Mouse (Mus musculus): ENCODE results near the gene Rgs9. TPM values are rescaled to one million over a fixed set of nuclear protein-coding genes. Genes with fewer than 3 reads are reported as not detected.
"Not testable (repeated sequence)": the region's sequence is repeated elsewhere in the genome, so short reads cannot be mapped to it uniquely, and the experiment has no call there.

Gene Rgs9
- polyA plus RNA-seq, 1 experiment from 2014 or later, result 0.40 TPM

GRCm38 (mm10) chr11:109289378-109289777 is 8.6 kb downstream of the Rgs9 start:
- not testable (repeated sequence) for H3K9ac ChIP-seq (ENCODE audit: low read depth, low read length); H3K27ac ChIP-seq (ENCODE audit: low read depth, low read length); H3K36me3 ChIP-seq (ENCODE audit: control insufficient read depth, insufficient read depth, low read length); H3K27me3 ChIP-seq (ENCODE audit: control insufficient read depth, insufficient read depth, low read length); H3K9me3 ChIP-seq (replicated peaks; ENCODE audit: control insufficient read depth, low read length); ATAC-seq (replicated peaks; ENCODE audit: insufficient number of reproducible peaks, low FRiP score, low TSS enrichment); H3K4me1 ChIP-seq (ENCODE audit: control insufficient read depth, insufficient read depth, low read length); H3K4me2 ChIP-seq; H3K4me3 ChIP-seq (ENCODE audit: low read depth, low read length)
- WGBS (ENCODE audit: insufficient replicate concordance), result 85% methylated on average over 9 of the region's 9 CpGs

GRCm38 (mm10) chr11:109284811-109285210 is 13.1 kb downstream of the Rgs9 start:
- Histone ChIP-seq H3K9me3 (replicated peaks; ENCODE audit: control insufficient read depth, low read length) (no peaks in the 10 kb centered on the region), H3K36me3 (ENCODE audit: control insufficient read depth, insufficient read depth, low read length) (no peaks in the 10 kb centered on the region), H3K4me1 (ENCODE audit: control insufficient read depth, insufficient read depth, low read length) (no peaks in the 10 kb centered on the region), H3K9ac (ENCODE audit: low read depth, low read length) (no peak overlapping the region), H3K27ac (ENCODE audit: low read depth, low read length) (no peak overlapping the region), H3K27me3 (ENCODE audit: control insufficient read depth, insufficient read depth, low read length) (no peaks in the 10 kb centered on the region), H3K4me3 (ENCODE audit: low read depth, low read length) (no peak overlapping the region), H3K4me2 (no peak overlapping the region)
- no peak for ATAC-seq (replicated peaks; ENCODE audit: insufficient number of reproducible peaks, low FRiP score, low TSS enrichment)
- 65% methylated on average over 1 of the region's 1 CpGs for WGBS (ENCODE audit: insufficient replicate concordance)

GRCm38 (mm10) chr11:109278186-109278585 is 19.7 kb downstream of the Rgs9 start:
- Histone ChIP-seq H3K4me1 (ENCODE audit: control insufficient read depth, insufficient read depth, low read length) (no peaks in the 10 kb centered on the region), H3K4me2 (no peak overlapping the region), H3K27me3 (ENCODE audit: control insufficient read depth, insufficient read depth, low read length) (no peaks in the 10 kb centered on the region), H3K4me3 (ENCODE audit: low read depth, low read length) (no peak overlapping the region), H3K36me3 (ENCODE audit: control insufficient read depth, insufficient read depth, low read length) (no peaks in the 10 kb centered on the region), H3K9me3 (replicated peaks; ENCODE audit: control insufficient read depth, low read length) (no peaks in the 10 kb centered on the region), H3K27ac (ENCODE audit: low read depth, low read length) (no peak overlapping the region), H3K9ac (ENCODE audit: low read depth, low read length) (no peak overlapping the region)
- WGBS (ENCODE audit: insufficient replicate concordance), result 63% methylated on average over 7 of the region's 7 CpGs
- ATAC-seq (replicated peaks; ENCODE audit: insufficient number of reproducible peaks, low FRiP score, low TSS enrichment), result no peak

- 81% methylated on average over 9 of the region's 9 CpGs for WGBS (ENCODE audit: insufficient replicate concordance)
- Histone ChIP-seq H3K9me3 (replicated peaks; ENCODE audit: control insufficient read depth, low read length) (no peaks in the 10 kb centered on the region), H3K27ac (ENCODE audit: low read depth, low read length) (no peak overlapping the region), H3K36me3 (ENCODE audit: control insufficient read depth, insufficient read depth, low read length) (no peaks in the 10 kb centered on the region), H3K4me3 (ENCODE audit: low read depth, low read length) (no peak overlapping the region), H3K27me3 (ENCODE audit: control insufficient read depth, insufficient read depth, low read length) (no peaks in the 10 kb centered on the region; the same call in 1 of the 2 replicates), H3K9ac (ENCODE audit: low read depth, low read length) (no peak overlapping the region), H3K4me1 (ENCODE audit: control insufficient read depth, insufficient read depth, low read length) (peaks cover 6% of the 10 kb centered on the region; the same call in 1 of the 2 replicates), H3K4me2 (no peak overlapping the region)
- no peak for ATAC-seq (replicated peaks; ENCODE audit: insufficient number of reproducible peaks, low FRiP score, low TSS enrichment)
These were observed 26.5 kb downstream of the Rgs9 start for GRCm38 (mm10) chr11:109271399-109271798.

- no peaks in the 10 kb centered on the region; the same call in 1 of the 2 replicates for H3K27me3 ChIP-seq (ENCODE audit: control insufficient read depth, insufficient read depth, low read length)
- no peak overlapping the region for H3K27ac ChIP-seq (ENCODE audit: low read depth, low read length)
- WGBS (ENCODE audit: insufficient replicate concordance), result 71% methylated on average over 8 of the region's 8 CpGs
- no peaks in the 10 kb centered on the region for H3K9me3 ChIP-seq (replicated peaks; ENCODE audit: control insufficient read depth, low read length)
- H3K4me1 ChIP-seq (ENCODE audit: control insufficient read depth, insufficient read depth, low read length), result peaks cover 6% of the 10 kb centered on the region; the same call in 1 of the 2 replicates
- H3K9ac ChIP-seq (ENCODE audit: low read depth, low read length), result no peak overlapping the region
- ATAC-seq (replicated peaks; ENCODE audit: insufficient number of reproducible peaks, low FRiP score, low TSS enrichment), result no peak
- H3K36me3 ChIP-seq (ENCODE audit: control insufficient read depth, insufficient read depth, low read length), result no peaks in the 10 kb centered on the region
- no peak overlapping the region for H3K4me3 ChIP-seq (ENCODE audit: low read depth, low read length)
- no peak overlapping the region for H3K4me2 ChIP-seq
These were observed 27.6 kb downstream of the Rgs9 start for GRCm38 (mm10) chr11:109270366-109270765.

GRCm38 (mm10) chr11:109269662-109270341 is 28.1 kb downstream of the Rgs9 start:
- Histone ChIP-seq H3K27me3 (ENCODE audit: control insufficient read depth, insufficient read depth, low read length) (no peaks in the 10 kb centered on the region; the same call in 1 of the 2 replicates), H3K4me1 (ENCODE audit: control insufficient read depth, insufficient read depth, low read length) (peaks cover 6% of the 10 kb centered on the region; the same call in 1 of the 2 replicates), H3K4me3 (ENCODE audit: low read depth, low read length) (no peak overlapping the region), H3K9ac (ENCODE audit: low read depth, low read length) (no peak overlapping the region), H3K27ac (ENCODE audit: low read depth, low read length) (no peak overlapping the region), H3K9me3 (replicated peaks; ENCODE audit: control insufficient read depth, low read length) (no peaks in the 10 kb centered on the region), H3K4me2 (no peak overlapping the region), H3K36me3 (ENCODE audit: control insufficient read depth, insufficient read depth, low read length) (no peaks in the 10 kb centered on the region)
- ATAC-seq (replicated peaks; ENCODE audit: insufficient number of reproducible peaks, low FRiP score, low TSS enrichment), result no peak
- 61% methylated on average over 16 of the region's 16 CpGs for WGBS (ENCODE audit: insufficient replicate concordance)

- H3K36me3 ChIP-seq (ENCODE audit: control insufficient read depth, insufficient read depth, low read length), result no peaks in the 10 kb centered on the region
- WGBS (ENCODE audit: insufficient replicate concordance), result 43% methylated on average over 5 of the region's 5 CpGs
- no peak overlapping the region for H3K27ac ChIP-seq (ENCODE audit: low read depth, low read length)
- H3K27me3 ChIP-seq (ENCODE audit: control insufficient read depth, insufficient read depth, low read length), result no peaks in the 10 kb centered on the region; the same call in 1 of the 2 replicates
- H3K4me3 ChIP-seq (ENCODE audit: low read depth, low read length), result no peak overlapping the region
- no peak for ATAC-seq (replicated peaks; ENCODE audit: insufficient number of reproducible peaks, low FRiP score, low TSS enrichment)
- H3K9ac ChIP-seq (ENCODE audit: low read depth, low read length), result no peak overlapping the region
- peaks cover 6% of the 10 kb centered on the region; the same call in 1 of the 2 replicates for H3K4me1 ChIP-seq (ENCODE audit: control insufficient read depth, insufficient read depth, low read length)
- H3K9me3 ChIP-seq (replicated peaks; ENCODE audit: control insufficient read depth, low read length), result no peaks in the 10 kb centered on the region
- no peak overlapping the region for H3K4me2 ChIP-seq
These were observed 28.7 kb downstream of the Rgs9 start for GRCm38 (mm10) chr11:109269283-109269661.

GRCm38 (mm10) chr11:109266161-109266910 is 31.6 kb downstream of the Rgs9 start:
- H3K9me3 ChIP-seq (replicated peaks; ENCODE audit: control insufficient read depth, low read length), result no peaks in the 10 kb centered on the region

More at GRCm38 (mm10) chr11:109266161-109266910, 31.6 kb downstream of the Rgs9 start:
- Histone ChIP-seq H3K4me1 (ENCODE audit: control insufficient read depth, insufficient read depth, low read length) (peaks cover 6% of the 10 kb centered on the region; the same call in 1 of the 2 replicates), H3K4me3 (ENCODE audit: low read depth, low read length) (no peak overlapping the region), H3K27me3 (ENCODE audit: control insufficient read depth, insufficient read depth, low read length) (no peaks in the 10 kb centered on the region; the same call in 1 of the 2 replicates), H3K27ac (ENCODE audit: low read depth, low read length) (no peak overlapping the region), H3K36me3 (ENCODE audit: control insufficient read depth, insufficient read depth, low read length) (no peaks in the 10 kb centered on the region), H3K4me2 (no peak overlapping the region), H3K9ac (ENCODE audit: low read depth, low read length) (no peak overlapping the region)
- WGBS (ENCODE audit: insufficient replicate concordance), result 80% methylated on average over 12 of the region's 12 CpGs
- ATAC-seq (replicated peaks; ENCODE audit: insufficient number of reproducible peaks, low FRiP score, low TSS enrichment), result no peak

All from heart, embryonic 11.5 days (tissue).